Mouse (Mus musculus): Measurements from ENCODE around the gene Crebl2. TPM values are rescaled to one million over a fixed set of nuclear protein-coding genes. Genes with fewer than 3 reads are reported as not detected.
A peak's percentile ranks its signal among the peaks of the same experiment; 100 is the strongest.

Crebl2 gene
- polyA plus RNA-seq, 3 experiments from 2014 or later = 20.4 to 46.1 (median 45.3) TPM

- ATAC-seq = no peak
These were observed 7.1 kb upstream of the Crebl2 start for GRCm38 (mm10) chr6:134822844-134823243.

GRCm38 (mm10) chr6:134830776-134831175 lies 822 bp downstream of the Crebl2 start:
- no peak for ATAC-seq

- ATAC-seq = peak; percentile 7
These were observed 4.8 kb downstream of the Crebl2 start for GRCm38 (mm10) chr6:134834585-134835251.

- peak; percentile 74 for ATAC-seq
These were observed 8.2 kb downstream of the Crebl2 start for GRCm38 (mm10) chr6:134838111-134838510.

- no peak for ATAC-seq
These were observed 10.4 kb downstream of the Crebl2 start for GRCm38 (mm10) chr6:134840346-134840745.

- ATAC-seq = no peak
These were observed 15.8 kb downstream of the Crebl2 start for GRCm38 (mm10) chr6:134845726-134846125.

GRCm38 (mm10) chr6:134846308-134846707 lies 16.4 kb downstream of the Crebl2 start:
- no peak for ATAC-seq

GRCm38 (mm10) chr6:134847550-134847949 lies 17.6 kb downstream of the Crebl2 start:
- ATAC-seq = no peak

- no peak for ATAC-seq
These were observed 18.4 kb downstream of the Crebl2 start for GRCm38 (mm10) chr6:134848197-134848890.

GRCm38 (mm10) chr6:134849461-134849860 lies 19.5 kb downstream of the Crebl2 start:
- ATAC-seq = no peak

GRCm38 (mm10) chr6:134849985-134850384 lies 20.0 kb downstream of the Crebl2 start:
- ATAC-seq = no peak

- no peak for ATAC-seq
These were observed 24.8 kb downstream of the Crebl2 start for GRCm38 (mm10) chr6:134854782-134855181.

- no peak for ATAC-seq
These were observed 26.0 kb downstream of the Crebl2 start for GRCm38 (mm10) chr6:134855926-134856325.

- no peak for ATAC-seq
These were observed 29.1 kb downstream of the Crebl2 start for GRCm38 (mm10) chr6:134859021-134859420.

GRCm38 (mm10) chr6:134860275-134860674 lies 30.3 kb downstream of the Crebl2 start:
- no peak for ATAC-seq

- ATAC-seq = no peak
These were observed 31.4 kb downstream of the Crebl2 start for GRCm38 (mm10) chr6:134861386-134861785.

- no peak for ATAC-seq
These were observed 32.7 kb downstream of the Crebl2 start for GRCm38 (mm10) chr6:134862671-134863104.

GRCm38 (mm10) chr6:134863146-134863545 lies 33.2 kb downstream of the Crebl2 start:
- ATAC-seq = peak; percentile 80

GRCm38 (mm10) chr6:134866113-134866512 lies 36.2 kb downstream of the Crebl2 start:
- ATAC-seq = no peak

GRCm38 (mm10) chr6:134867325-134867724 lies 37.4 kb downstream of the Crebl2 start:
- peak; percentile 58 for ATAC-seq

- no peak for ATAC-seq
These were observed 40.3 kb downstream of the Crebl2 start for GRCm38 (mm10) chr6:134870209-134870742.

- ATAC-seq = no peak
These were observed 40.9 kb downstream of the Crebl2 start for GRCm38 (mm10) chr6:134870887-134871286.

- no peak for ATAC-seq
These were observed 42.3 kb downstream of the Crebl2 start for GRCm38 (mm10) chr6:134872236-134872635.

GRCm38 (mm10) chr6:134873018-134873417 lies 43.1 kb downstream of the Crebl2 start:
- ATAC-seq = peak; percentile 48

Data from inflammation-experienced regulatory T-cells, adult 6 months (primary cell).